Mouse (Mus musculus): ENCODE measurements around the gene Hist2h2aa2. TPM values are rescaled to one million over a fixed set of nuclear protein-coding genes. Genes with fewer than 3 reads are reported as not detected.

The Hist2h2aa2 gene
- polyA plus RNA-seq, 1 experiment, result 1,036 TPM

GRCm38 (mm10) chr3:96268051-96268775 lies 28.1 kb upstream of the Hist2h2aa2 start, which contains the start of gene Hist2h3b:
TSS of gene Hist2h3b (plus strand) at chr3:96268654.
- no peak for TF ChIP-seq FLI1 (IDR thresholded peaks at IDR 0.05; ENCODE audit: low read length)
- TF ChIP-seq GATA1 (IDR thresholded peaks at IDR 0.05; ENCODE audit: borderline replicate concordance, low read length), result no peak
- H3K9me3 ChIP-seq, result no peaks in the 10 kb centered on the region
- peaks cover 48% of the 10 kb centered on the region for H3K4me1 ChIP-seq
- H3K4me3 ChIP-seq (replicated peaks), result peak within 1 kb of the TSS; percentile 94
- no peaks in the 10 kb centered on the region for H3K36me3 ChIP-seq (replicated peaks; ENCODE audit: low read length)
- H3K27me3 ChIP-seq (replicated peaks), result no peaks in the 10 kb centered on the region

- Histone ChIP-seq H3K9me3 (no peaks in the 10 kb centered on the region), H3K27me3 (replicated peaks) (no peaks in the 10 kb centered on the region), H3K4me3 (replicated peaks) (peak overlapping the region; percentile 53), H3K36me3 (replicated peaks; ENCODE audit: low read length) (no peaks in the 10 kb centered on the region), H3K4me1 (peaks cover 53% of the 10 kb centered on the region)
- TF ChIP-seq FLI1 (IDR thresholded peaks at IDR 0.05; ENCODE audit: low read length) (no peak), GATA1 (IDR thresholded peaks at IDR 0.05; ENCODE audit: borderline replicate concordance, low read length) (no peak)
These were observed 27.5 kb upstream of the Hist2h2aa2 start for GRCm38 (mm10) chr3:96267541-96267940.

- H3K4me1 ChIP-seq, result peaks cover 63% of the 10 kb centered on the region
These were observed 26.1 kb upstream of the Hist2h2aa2 start for GRCm38 (mm10) chr3:96266132-96266710.

GRCm38 (mm10) chr3:96264404-96264949 lies 24.4 kb upstream of the Hist2h2aa2 start:
- H3K36me3 ChIP-seq (replicated peaks; ENCODE audit: low read length), result no peaks in the 10 kb centered on the region
- TF ChIP-seq GATA1 (IDR thresholded peaks at IDR 0.05; ENCODE audit: borderline replicate concordance, low read length) (no peak), FLI1 (IDR thresholded peaks at IDR 0.05; ENCODE audit: low read length) (no peak)
- peak overlapping the region; percentile 93 for H3K4me3 ChIP-seq (replicated peaks)
- peaks cover 62% of the 10 kb centered on the region for H3K4me1 ChIP-seq
- H3K27me3 ChIP-seq (replicated peaks), result no peaks in the 10 kb centered on the region
- peaks cover 4% of the 10 kb centered on the region; the same call in 1 of the 2 replicates for H3K9me3 ChIP-seq

More at GRCm38 (mm10) chr3:96266132-96266710, 26.1 kb upstream of the Hist2h2aa2 start:
- H3K27me3 ChIP-seq (replicated peaks), result no peaks in the 10 kb centered on the region
- H3K36me3 ChIP-seq (replicated peaks; ENCODE audit: low read length), result no peaks in the 10 kb centered on the region
- TF ChIP-seq GATA1 (IDR thresholded peaks at IDR 0.05; ENCODE audit: borderline replicate concordance, low read length), result no peak
- peak overlapping the region; percentile 14 for H3K4me3 ChIP-seq (replicated peaks)
- H3K9me3 ChIP-seq, result no peaks in the 10 kb centered on the region

GRCm38 (mm10) chr3:96263558-96264403 lies 23.7 kb upstream of the Hist2h2aa2 start:
- Histone ChIP-seq H3K4me3 (replicated peaks) (peak overlapping the region; percentile 93), H3K36me3 (replicated peaks; ENCODE audit: low read length) (no peaks in the 10 kb centered on the region), H3K27me3 (replicated peaks) (no peaks in the 10 kb centered on the region), H3K9me3 (peaks cover 4% of the 10 kb centered on the region; the same call in 1 of the 2 replicates), H3K4me1 (peaks cover 62% of the 10 kb centered on the region)
- no peak for TF ChIP-seq GATA1 (IDR thresholded peaks at IDR 0.05; ENCODE audit: borderline replicate concordance, low read length)

GRCm38 (mm10) chr3:96262979-96263550 lies 23.0 kb upstream of the Hist2h2aa2 start, which contains the start of gene Hist2h4:
TSS of gene Hist2h4 (minus strand) at chr3:96263311.
- no peak for TF ChIP-seq GATA1 (IDR thresholded peaks at IDR 0.05; ENCODE audit: borderline replicate concordance, low read length)
- TF ChIP-seq FLI1 (IDR thresholded peaks at IDR 0.05; ENCODE audit: low read length), result peak; percentile 53; the same call in 1 of the 2 replicates
- Histone ChIP-seq H3K36me3 (replicated peaks; ENCODE audit: low read length) (no peaks in the 10 kb centered on the region), H3K4me1 (peaks cover 66% of the 10 kb centered on the region), H3K9me3 (peaks cover 4% of the 10 kb centered on the region; the same call in 1 of the 2 replicates), H3K27me3 (replicated peaks) (no peaks in the 10 kb centered on the region), H3K4me3 (replicated peaks) (peak within 1 kb of the TSS; percentile 93)

- TF ChIP-seq GATA1 (IDR thresholded peaks at IDR 0.05; ENCODE audit: borderline replicate concordance, low read length), result no peak
- TF ChIP-seq FLI1 (IDR thresholded peaks at IDR 0.05; ENCODE audit: low read length), result no peak
- Histone ChIP-seq H3K9me3 (peaks cover 4% of the 10 kb centered on the region; the same call in 1 of the 2 replicates), H3K4me3 (replicated peaks) (peak overlapping the region; percentile 93), H3K4me1 (peaks cover 60% of the 10 kb centered on the region), H3K27me3 (replicated peaks) (no peaks in the 10 kb centered on the region), H3K36me3 (replicated peaks; ENCODE audit: low read length) (no peaks in the 10 kb centered on the region)
These were observed 22.3 kb upstream of the Hist2h2aa2 start for GRCm38 (mm10) chr3:96262216-96262875.

- H3K4me1 ChIP-seq, result peaks cover 53% of the 10 kb centered on the region
- H3K4me3 ChIP-seq (replicated peaks), result peak overlapping the region; percentile 93
- H3K9me3 ChIP-seq, result peaks cover 4% of the 10 kb centered on the region; the same call in 1 of the 2 replicates
- TF ChIP-seq FLI1 (IDR thresholded peaks at IDR 0.05; ENCODE audit: low read length), result no peak
- TF ChIP-seq GATA1 (IDR thresholded peaks at IDR 0.05; ENCODE audit: borderline replicate concordance, low read length), result no peak
- no peaks in the 10 kb centered on the region for H3K27me3 ChIP-seq (replicated peaks)
- no peaks in the 10 kb centered on the region for H3K36me3 ChIP-seq (replicated peaks; ENCODE audit: low read length)
These were observed 21.5 kb upstream of the Hist2h2aa2 start for GRCm38 (mm10) chr3:96261623-96262022.
